Mouse (Mus musculus): Measurements from ENCODE around the gene Cyp2b19. TPM values are rescaled to one million over a fixed set of nuclear protein-coding genes. Genes with fewer than 3 reads are reported as not detected.

Gene Cyp2b19
- total RNA-seq (2014; rRNA removed) = not detected in 2 replicates
- polyA plus RNA-seq (2015; fragmentation: Nextera tagmentation; extraction: Ambion mirVana) = 0.23 and 0.71 TPM in 2 replicates

DNA sequence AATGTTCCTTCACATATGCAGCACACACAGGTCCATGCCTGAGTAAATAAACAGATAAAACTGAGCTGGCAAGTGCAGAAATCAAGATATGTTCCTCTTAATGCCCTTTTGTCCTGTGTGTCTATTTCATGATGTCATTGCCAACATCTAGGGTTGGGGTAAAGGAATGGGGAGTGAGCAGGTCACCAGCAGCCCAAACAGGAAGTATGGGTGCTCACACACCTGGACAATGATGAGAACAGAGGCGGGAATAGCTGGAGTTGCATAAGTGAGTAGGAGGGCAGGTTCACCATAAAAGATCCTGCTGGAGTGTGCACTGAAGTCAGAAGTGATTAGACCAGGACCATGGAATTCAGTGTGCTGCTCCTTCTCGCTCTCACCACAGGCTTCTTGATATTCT lies at the start of gene Cyp2b19:
Gene Cyp2b19, plus strand, starts transcription at position 301 of the 400 bp plus-strand sequence.
- Histone ChIP-seq H3K9ac (replicated peaks; ENCODE audit: low read length) (no peak within 1 kb of the TSS), H3K4me3 (ENCODE audit: low read length) (no peak within 1 kb of the TSS), H3K27ac (no peak within 1 kb of the TSS), H3K27me3 (ENCODE audit: insufficient read depth, low read length) (no peaks in the 10 kb centered on the region), H3K9me3 (ENCODE audit: low read length) (0 out of 2 replicates have a peak, but pooled peaks cover 2% of the 10 kb centered on the region), H3K36me3 (ENCODE audit: insufficient read depth, low read length) (no peaks in the 10 kb centered on the region), H3K4me1 (ENCODE audit: insufficient read depth, low read length) (no peaks in the 10 kb centered on the region), H3K4me2 (ENCODE audit: low read depth, low read length) (no peak within 1 kb of the TSS)
- 73% methylated on average over 2 of the region's 2 CpGs for WGBS
- DNase-seq (ENCODE audit: low spot score) = no peak
- TF ChIP-seq CTCF (IDR thresholded peaks at IDR 0.05; ENCODE audit: low read depth) = no peak
- ATAC-seq = no peak

DNA sequence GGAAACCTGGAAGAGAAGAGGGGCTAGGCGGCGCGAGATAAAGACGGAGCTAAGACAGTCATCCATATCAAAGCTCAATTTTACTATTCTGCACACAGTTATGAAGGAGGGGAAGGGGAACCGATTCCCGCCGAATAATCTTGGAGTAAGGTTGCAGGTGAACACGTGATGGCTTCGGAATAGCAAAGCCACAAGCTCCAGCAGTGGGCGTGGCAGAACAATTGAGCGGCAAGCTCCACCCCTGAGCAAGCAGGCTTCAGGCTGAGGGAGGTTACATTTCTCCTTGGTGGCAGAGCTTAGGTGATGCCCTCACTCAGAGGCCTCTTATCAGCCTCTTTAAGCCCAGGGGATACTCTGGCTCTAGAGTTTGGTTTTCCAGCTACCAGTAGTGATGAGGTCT lies 45.9 kb upstream of the Cyp2b19 start:
- Histone ChIP-seq H3K9me3 (ENCODE audit: low read length) (0 out of 2 replicates have a peak, but pooled peaks cover 3% of the 10 kb centered on the region), H3K36me3 (ENCODE audit: insufficient read depth, low read length) (no peaks in the 10 kb centered on the region), H3K4me1 (ENCODE audit: insufficient read depth, low read length) (no peaks in the 10 kb centered on the region), H3K27me3 (ENCODE audit: insufficient read depth, low read length) (no peaks in the 10 kb centered on the region), H3K27ac (no peak overlapping the region), H3K9ac (replicated peaks; ENCODE audit: low read length) (no peak overlapping the region), H3K4me2 (ENCODE audit: low read depth, low read length) (no peak overlapping the region), H3K4me3 (ENCODE audit: low read length) (no peak overlapping the region)
- 88% methylated on average over 11 of the region's 11 CpGs for WGBS
- no peak for TF ChIP-seq CTCF (IDR thresholded peaks at IDR 0.05; ENCODE audit: low read depth)
- DNase-seq (ENCODE audit: low spot score) = no peak
- no peak for ATAC-seq

DNA sequence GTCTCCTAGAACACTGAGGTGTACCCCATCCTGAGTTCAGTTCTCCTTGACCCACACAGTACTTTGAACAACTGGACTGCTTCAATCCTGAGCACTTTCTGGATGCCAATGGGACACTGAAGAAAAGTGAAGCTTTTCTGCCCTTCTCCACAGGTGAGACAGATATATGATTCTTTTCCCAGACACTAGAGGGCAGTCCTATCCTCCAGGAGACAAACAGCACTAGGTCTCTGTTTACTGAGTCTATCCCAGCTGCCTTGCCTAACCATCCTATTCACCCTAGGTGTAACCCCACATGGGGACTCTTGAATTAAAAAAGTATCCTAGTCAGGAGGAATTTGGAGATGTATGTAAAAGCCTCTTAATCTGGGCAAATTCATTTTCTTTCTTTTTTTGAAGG lies 18.0 kb upstream of the Cyp2b19 start:
- no peak overlapping the region for H3K9ac ChIP-seq (replicated peaks; ENCODE audit: low read length)
- H3K4me3 ChIP-seq (ENCODE audit: low read length) = no peak overlapping the region
- no peaks in the 10 kb centered on the region for H3K4me1 ChIP-seq (ENCODE audit: insufficient read depth, low read length)
- DNase-seq (ENCODE audit: low spot score) (no peak), ATAC-seq (no peak)
- H3K36me3 ChIP-seq (ENCODE audit: insufficient read depth, low read length) = no peaks in the 10 kb centered on the region
- H3K27ac ChIP-seq = no peak overlapping the region
- TF ChIP-seq CTCF (IDR thresholded peaks at IDR 0.05; ENCODE audit: low read depth) = no peak
- H3K4me2 ChIP-seq (ENCODE audit: low read depth, low read length) = no peak overlapping the region
- no peaks in the 10 kb centered on the region for H3K9me3 ChIP-seq (ENCODE audit: low read length)
- H3K27me3 ChIP-seq (ENCODE audit: insufficient read depth, low read length) = no peaks in the 10 kb centered on the region

DNA sequence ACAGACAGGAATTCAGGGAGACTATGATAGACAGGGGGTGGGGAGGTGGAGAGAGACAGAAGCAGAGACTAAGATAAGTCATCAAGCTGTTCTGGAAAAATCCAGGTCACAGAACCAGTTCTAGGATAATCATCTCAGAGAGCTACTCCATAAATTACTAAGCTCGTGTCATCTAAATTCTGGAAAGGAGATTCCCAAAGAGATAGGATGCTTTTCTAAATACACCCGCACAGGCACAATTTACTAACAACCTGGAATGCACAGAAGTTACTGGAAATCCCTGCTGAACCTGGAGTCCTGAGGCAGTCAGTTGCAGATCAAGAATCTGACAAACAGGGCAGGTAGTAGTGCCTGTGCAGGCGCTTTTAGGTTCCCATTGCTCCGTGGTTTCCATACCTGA lies 13.0 kb upstream of the Cyp2b19 start:
- no peak for ATAC-seq

DNA sequence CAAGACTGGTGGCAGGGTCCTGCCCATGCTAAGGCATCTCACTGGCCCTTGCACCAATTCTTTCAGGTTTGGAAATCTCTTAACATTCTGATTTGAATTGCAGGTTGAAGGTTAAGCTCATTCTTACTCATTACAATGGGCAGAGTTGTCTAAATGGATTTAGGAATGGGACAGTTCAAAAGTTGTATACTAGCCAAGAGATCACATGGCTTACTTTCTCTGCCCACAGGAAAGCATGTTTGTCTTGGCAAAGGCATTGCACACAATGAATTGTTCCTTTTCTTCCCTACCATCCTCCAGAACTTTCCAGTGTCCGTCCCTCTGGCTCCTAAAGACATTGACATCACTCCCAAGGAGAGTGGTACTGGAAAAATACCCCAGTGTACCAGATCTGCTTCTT lies 11.5 kb upstream of the Cyp2b19 start:
- Histone ChIP-seq H3K9me3 (ENCODE audit: low read length) (no peaks in the 10 kb centered on the region; the same call in 1 of the 2 replicates), H3K36me3 (ENCODE audit: insufficient read depth, low read length) (no peaks in the 10 kb centered on the region), H3K27ac (no peak overlapping the region), H3K9ac (replicated peaks; ENCODE audit: low read length) (no peak overlapping the region), H3K4me3 (ENCODE audit: low read length) (no peak overlapping the region), H3K27me3 (ENCODE audit: insufficient read depth, low read length) (no peaks in the 10 kb centered on the region), H3K4me2 (ENCODE audit: low read depth, low read length) (no peak overlapping the region), H3K4me1 (ENCODE audit: insufficient read depth, low read length) (no peaks in the 10 kb centered on the region)
- no peak for ATAC-seq
- 69% methylated on average over 1 of the region's 1 CpGs for WGBS
- no peak for TF ChIP-seq CTCF (IDR thresholded peaks at IDR 0.05; ENCODE audit: low read depth)
- DNase-seq (ENCODE audit: low spot score) = no peak

More for the DNA sequence above, 13.0 kb upstream of the Cyp2b19 start:
- Histone ChIP-seq H3K9ac (replicated peaks; ENCODE audit: low read length) (no peak overlapping the region), H3K27ac (no peak overlapping the region), H3K4me3 (ENCODE audit: low read length) (no peak overlapping the region), H3K4me1 (ENCODE audit: insufficient read depth, low read length) (no peaks in the 10 kb centered on the region), H3K36me3 (ENCODE audit: insufficient read depth, low read length) (no peaks in the 10 kb centered on the region), H3K9me3 (ENCODE audit: low read length) (no peaks in the 10 kb centered on the region; the same call in 1 of the 2 replicates), H3K27me3 (ENCODE audit: insufficient read depth, low read length) (no peaks in the 10 kb centered on the region), H3K4me2 (ENCODE audit: low read depth, low read length) (no peak overlapping the region)
- TF ChIP-seq CTCF (IDR thresholded peaks at IDR 0.05; ENCODE audit: low read depth) = no peak
- WGBS = 85% methylated on average over 4 of the region's 4 CpGs
- DNase-seq (ENCODE audit: low spot score) = no peak

DNA sequence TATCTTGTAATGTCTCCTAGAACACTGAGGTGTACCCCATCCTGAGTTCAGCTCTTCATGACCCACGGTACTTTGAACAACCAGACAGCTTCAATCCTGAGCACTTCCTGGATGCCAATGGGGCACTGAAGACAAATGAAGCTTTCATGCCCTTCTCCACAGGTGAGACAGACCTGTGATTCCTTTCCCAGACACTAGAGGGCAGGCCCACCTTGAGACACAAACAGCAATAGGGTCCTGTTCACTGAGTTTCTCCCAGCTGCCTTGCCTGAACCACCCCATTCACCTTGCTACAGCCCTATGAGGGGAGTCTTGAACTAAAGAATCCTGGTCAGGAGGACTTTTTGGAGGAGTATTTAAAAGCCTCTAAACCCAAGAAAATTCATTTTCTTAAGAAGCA lies 10.1 kb downstream of the Cyp2b19 start:
- DNase-seq (ENCODE audit: low spot score) (no peak), ATAC-seq (no peak)
- H3K27ac ChIP-seq = no peak overlapping the region
- H3K4me3 ChIP-seq (ENCODE audit: low read length) = no peak overlapping the region
- H3K9me3 ChIP-seq (ENCODE audit: low read length) = no peaks in the 10 kb centered on the region
- TF ChIP-seq CTCF (IDR thresholded peaks at IDR 0.05; ENCODE audit: low read depth) = peak; percentile 36
- no peaks in the 10 kb centered on the region for H3K27me3 ChIP-seq (ENCODE audit: insufficient read depth, low read length)
- WGBS = 63% methylated on average over 1 of the region's 1 CpGs
- no peak overlapping the region for H3K9ac ChIP-seq (replicated peaks; ENCODE audit: low read length)
- H3K36me3 ChIP-seq (ENCODE audit: insufficient read depth, low read length) = no peaks in the 10 kb centered on the region
- H3K4me1 ChIP-seq (ENCODE audit: insufficient read depth, low read length) = no peaks in the 10 kb centered on the region
- H3K4me2 ChIP-seq (ENCODE audit: low read depth, low read length) = no peak overlapping the region

DNA sequence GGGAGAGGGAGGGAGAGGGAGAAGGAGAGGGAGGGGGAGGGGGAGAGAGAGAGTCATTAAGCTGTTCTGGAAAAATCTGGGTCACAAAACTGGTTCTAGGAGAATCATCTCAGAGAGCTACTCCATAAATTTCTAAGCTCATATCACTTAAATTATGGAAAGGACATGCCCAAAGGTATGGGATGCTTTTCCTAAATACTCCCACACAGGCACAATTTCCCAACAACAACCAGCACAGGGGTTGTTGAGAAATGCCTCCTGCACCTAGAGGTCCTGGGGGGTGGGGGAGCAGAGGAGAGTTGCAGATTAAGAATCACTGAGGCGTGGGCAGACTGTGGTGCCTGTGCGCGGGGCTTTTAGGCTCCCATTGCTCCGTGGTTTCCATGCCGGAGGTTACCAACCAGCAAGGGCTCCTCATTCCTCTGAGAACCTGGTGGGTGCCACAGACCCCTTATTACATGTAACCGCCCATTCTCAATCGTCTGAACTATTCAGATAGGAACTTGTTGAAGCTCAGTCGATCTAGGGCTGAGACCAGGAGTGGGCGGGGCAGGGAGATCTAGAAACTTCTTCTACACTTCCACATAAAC lies 13.0 kb downstream of the Cyp2b19 start:
- ATAC-seq (no peak), DNase-seq (ENCODE audit: low spot score) (no peak)
- Histone ChIP-seq H3K4me3 (ENCODE audit: low read length) (no peak overlapping the region), H3K9ac (replicated peaks; ENCODE audit: low read length) (no peak overlapping the region), H3K4me1 (ENCODE audit: insufficient read depth, low read length) (no peaks in the 10 kb centered on the region), H3K27me3 (ENCODE audit: insufficient read depth, low read length) (no peaks in the 10 kb centered on the region), H3K4me2 (ENCODE audit: low read depth, low read length) (no peak overlapping the region), H3K9me3 (ENCODE audit: low read length) (no peaks in the 10 kb centered on the region), H3K36me3 (ENCODE audit: insufficient read depth, low read length) (no peaks in the 10 kb centered on the region), H3K27ac (no peak overlapping the region)
- TF ChIP-seq CTCF (IDR thresholded peaks at IDR 0.05; ENCODE audit: low read depth) = no peak
- 79% methylated on average over 9 of the region's 9 CpGs for WGBS
